Mouse (Mus musculus): ENCODE results near the gene Tgfbr3. TPM values are rescaled to one million over a fixed set of nuclear protein-coding genes. Genes with fewer than 3 reads are reported as not detected.

The Tgfbr3 gene
- polyA plus RNA-seq, 1 experiment from 2014 or later: 12.1 TPM

- no peak overlapping the region for H3K4me3 ChIP-seq
- no peaks in the 10 kb centered on the region for H3K9me3 ChIP-seq (replicated peaks)
- WGBS: 90% methylated on average over 4 of the region's 4 CpGs
- no peak overlapping the region for H3K27ac ChIP-seq
- peaks cover 12% of the 10 kb centered on the region; the same call in 1 of the 2 replicates for H3K27me3 ChIP-seq (ENCODE audit: low read depth, poor library complexity, severe bottlenecking)
- peaks cover 51% of the 10 kb centered on the region for H3K4me1 ChIP-seq
- no peaks in the 10 kb centered on the region for H3K36me3 ChIP-seq
- DNase-seq (ENCODE audit: low spot score): no peak
These were observed 4.6 kb upstream of the Tgfbr3 start for GRCm38 (mm10) chr5:107294041-107294440.

- H3K27me3 ChIP-seq (ENCODE audit: low read depth, poor library complexity, severe bottlenecking): peaks cover 23% of the 10 kb centered on the region
- no peak for DNase-seq (ENCODE audit: low spot score)
- no peak overlapping the region for H3K27ac ChIP-seq
- H3K4me1 ChIP-seq: peaks cover 39% of the 10 kb centered on the region
- H3K4me3 ChIP-seq: peak overlapping the region; percentile 78
- H3K9me3 ChIP-seq (replicated peaks): no peaks in the 10 kb centered on the region
- no peaks in the 10 kb centered on the region for H3K36me3 ChIP-seq
- WGBS: 36% methylated on average over 8 of the region's 8 CpGs
These were observed 557 bp upstream of the Tgfbr3 start for GRCm38 (mm10) chr5:107289986-107290385.

- peak; percentile 64 for DNase-seq (ENCODE audit: low spot score)
- WGBS: under 1% methylated on average over 62 of the region's 62 CpGs
- peaks cover 23% of the 10 kb centered on the region for H3K27me3 ChIP-seq (ENCODE audit: low read depth, poor library complexity, severe bottlenecking)
- H3K4me1 ChIP-seq: peaks cover 37% of the 10 kb centered on the region
- no peaks in the 10 kb centered on the region for H3K36me3 ChIP-seq
- peak overlapping the region; percentile 78 for H3K4me3 ChIP-seq
- H3K9me3 ChIP-seq (replicated peaks): no peaks in the 10 kb centered on the region
- peak overlapping the region; percentile 93 for H3K27ac ChIP-seq
These were observed 799 bp downstream of the Tgfbr3 start for GRCm38 (mm10) chr5:107288427-107289233.

GRCm38 (mm10) chr5:107287908-107288267 lies 1.5 kb downstream of the Tgfbr3 start:
- peak overlapping the region; percentile 78 for H3K4me3 ChIP-seq
- H3K27me3 ChIP-seq (ENCODE audit: low read depth, poor library complexity, severe bottlenecking): peaks cover 23% of the 10 kb centered on the region
- H3K27ac ChIP-seq: no peak overlapping the region
- no peaks in the 10 kb centered on the region for H3K36me3 ChIP-seq
- peaks cover 39% of the 10 kb centered on the region for H3K4me1 ChIP-seq
- WGBS: 43% methylated on average over 5 of the region's 5 CpGs
- DNase-seq (ENCODE audit: low spot score): no peak
- no peaks in the 10 kb centered on the region for H3K9me3 ChIP-seq (replicated peaks)

- WGBS: 31% methylated on average over 6 of the region's 6 CpGs
- H3K36me3 ChIP-seq: no peaks in the 10 kb centered on the region
- H3K9me3 ChIP-seq (replicated peaks): no peaks in the 10 kb centered on the region
- peak; percentile 83 for DNase-seq (ENCODE audit: low spot score)
- H3K4me1 ChIP-seq: peaks cover 39% of the 10 kb centered on the region
- peak overlapping the region; percentile 78; the same call in 1 of the 2 replicates for H3K4me3 ChIP-seq
- H3K27ac ChIP-seq: no peak overlapping the region
- peaks cover 23% of the 10 kb centered on the region for H3K27me3 ChIP-seq (ENCODE audit: low read depth, poor library complexity, severe bottlenecking)
These were observed 2.0 kb downstream of the Tgfbr3 start for GRCm38 (mm10) chr5:107287254-107287907.

- Histone ChIP-seq H3K27me3 (ENCODE audit: low read depth, poor library complexity, severe bottlenecking) (peaks cover 15% of the 10 kb centered on the region), H3K27ac (no peak overlapping the region), H3K9me3 (replicated peaks) (no peaks in the 10 kb centered on the region), H3K4me3 (no peak overlapping the region), H3K36me3 (no peaks in the 10 kb centered on the region), H3K4me1 (peaks cover 48% of the 10 kb centered on the region)
- 85% methylated on average over 6 of the region's 6 CpGs for WGBS
- no peak for DNase-seq (ENCODE audit: low spot score)
These were observed 3.9 kb downstream of the Tgfbr3 start for GRCm38 (mm10) chr5:107285563-107285962.

- peaks cover 11% of the 10 kb centered on the region for H3K27me3 ChIP-seq (ENCODE audit: low read depth, poor library complexity, severe bottlenecking)
- H3K4me1 ChIP-seq: peaks cover 36% of the 10 kb centered on the region
- H3K9me3 ChIP-seq (replicated peaks): no peaks in the 10 kb centered on the region
- H3K4me3 ChIP-seq: no peak overlapping the region
- H3K27ac ChIP-seq: no peak overlapping the region
- H3K36me3 ChIP-seq: 0 out of 2 replicates have a peak, but pooled peaks cover 2% of the 10 kb centered on the region
- 83% methylated on average over 10 of the region's 10 CpGs for WGBS
- no peak for DNase-seq (ENCODE audit: low spot score)
These were observed 5.4 kb downstream of the Tgfbr3 start for GRCm38 (mm10) chr5:107283935-107284524.

GRCm38 (mm10) chr5:107282561-107283307 lies 6.7 kb downstream of the Tgfbr3 start:
- no peaks in the 10 kb centered on the region for H3K9me3 ChIP-seq (replicated peaks)
- peaks cover 23% of the 10 kb centered on the region; the same call in 1 of the 2 replicates for H3K4me1 ChIP-seq
- no peak overlapping the region for H3K4me3 ChIP-seq
- H3K27me3 ChIP-seq (ENCODE audit: low read depth, poor library complexity, severe bottlenecking): peaks cover 3% of the 10 kb centered on the region; the same call in 1 of the 2 replicates
- DNase-seq (ENCODE audit: low spot score): no peak
- peak overlapping the region; percentile 44 for H3K27ac ChIP-seq
- H3K36me3 ChIP-seq: 0 out of 2 replicates have a peak, but pooled peaks cover 2% of the 10 kb centered on the region
- WGBS: 69% methylated on average over 9 of the region's 9 CpGs

- H3K27me3 ChIP-seq (ENCODE audit: low read depth, poor library complexity, severe bottlenecking): no peaks in the 10 kb centered on the region
- no peaks in the 10 kb centered on the region for H3K9me3 ChIP-seq (replicated peaks)
- no peak for DNase-seq (ENCODE audit: low spot score)
- no peak overlapping the region for H3K27ac ChIP-seq
- 0 out of 2 replicates have a peak, but pooled peaks cover 2% of the 10 kb centered on the region for H3K36me3 ChIP-seq
- H3K4me3 ChIP-seq: no peak overlapping the region
- WGBS: 85% methylated on average over 4 of the region's 4 CpGs
- H3K4me1 ChIP-seq: peaks cover 36% of the 10 kb centered on the region
These were observed 10.2 kb downstream of the Tgfbr3 start for GRCm38 (mm10) chr5:107279263-107279662.

GRCm38 (mm10) chr5:107276186-107276585 lies 13.2 kb downstream of the Tgfbr3 start:
- whole genome bisulfite sequencing: 39% methylated on average over 3 of the region's 3 CpGs
- Histone ChIP-seq H3K27me3 (ENCODE audit: low read depth, poor library complexity, severe bottlenecking) (no peaks in the 10 kb centered on the region), H3K4me3 (no peak overlapping the region), H3K36me3 (0 out of 2 replicates have a peak, but pooled peaks cover 2% of the 10 kb centered on the region), H3K4me1 (peaks cover 35% of the 10 kb centered on the region), H3K9me3 (replicated peaks) (no peaks in the 10 kb centered on the region), H3K27ac (no peak overlapping the region)
- no peak for DNase-seq (ENCODE audit: low spot score)

- no peaks in the 10 kb centered on the region for H3K27me3 ChIP-seq (ENCODE audit: low read depth, poor library complexity, severe bottlenecking)
- H3K4me3 ChIP-seq: no peak overlapping the region
- H3K36me3 ChIP-seq: no peaks in the 10 kb centered on the region
- no peak for DNase-seq (ENCODE audit: low spot score)
- peaks cover 60% of the 10 kb centered on the region for H3K4me1 ChIP-seq
- H3K9me3 ChIP-seq (replicated peaks): no peaks in the 10 kb centered on the region
- H3K27ac ChIP-seq: no peak overlapping the region
- 68% methylated on average over 11 of the region's 11 CpGs for WGBS
These were observed 17.0 kb downstream of the Tgfbr3 start for GRCm38 (mm10) chr5:107272252-107273028.

GRCm38 (mm10) chr5:107269006-107269328 lies 20.5 kb downstream of the Tgfbr3 start:
- Histone ChIP-seq H3K27ac (peak overlapping the region; percentile 76), H3K36me3 (0 out of 2 replicates have a peak, but pooled peaks cover 5% of the 10 kb centered on the region), H3K4me3 (no peak overlapping the region), H3K9me3 (replicated peaks) (no peaks in the 10 kb centered on the region), H3K27me3 (ENCODE audit: low read depth, poor library complexity, severe bottlenecking) (no peaks in the 10 kb centered on the region), H3K4me1 (peaks cover 52% of the 10 kb centered on the region)
- 24% methylated on average over 6 of the region's 6 CpGs for WGBS
- DNase-seq (ENCODE audit: low spot score): no peak
